ENCODE assay signal across 7 mouse cellular contexts in genomic region chr13:9058706-9059105, GRCm38 (mm10).
"Had no signal": no experiment of that assay in that cellular context is flagged by ENCODE, and none has a peak within 500 bp of the region (broad histone marks: within the 10 kb centered on the region; RNA-seq: fewer than 3 reads in every experiment).

No protein-coding gene starts in this region.

- ATAC-seq: midbrain, embryonic 13.5 days had no signal

- H3K27me3 ChIP-seq: liver, embryonic 13.5 days; lung, embryonic 15.5 days; midbrain, embryonic 13.5 days had no signal

- H3K4me3 ChIP-seq: left cerebral cortex, adult 2 months; limb, embryonic 10.5 days; liver, embryonic 13.5 days; lung, embryonic 15.5 days; midbrain, embryonic 13.5 days had no signal

- H3K9me3 ChIP-seq: limb, embryonic 10.5 days; liver, embryonic 13.5 days; lung, embryonic 15.5 days; midbrain, embryonic 13.5 days had no signal

- H3K27ac ChIP-seq: left cerebral cortex, adult 2 months; limb, embryonic 10.5 days; liver, embryonic 13.5 days; lung, embryonic 15.5 days; midbrain, embryonic 13.5 days had no signal

- H3K4me2 ChIP-seq: liver, embryonic 13.5 days; lung, embryonic 15.5 days; midbrain, embryonic 13.5 days had no signal

- H3K9ac ChIP-seq: liver, embryonic 13.5 days; lung, embryonic 15.5 days; midbrain, embryonic 13.5 days had no signal

- DNase-seq: liver, embryonic 13.5 days; right cerebral cortex, postnatal 14 days; thymus, postnatal 36 days had no signal

- H3K36me3 ChIP-seq: limb, embryonic 10.5 days; liver, embryonic 13.5 days; lung, embryonic 15.5 days; midbrain, embryonic 13.5 days had no signal

- H3K4me1 ChIP-seq: limb, embryonic 10.5 days; liver, embryonic 13.5 days; lung, embryonic 15.5 days; midbrain, embryonic 13.5 days had no signal
